Mouse (Mus musculus) liver, postnatal 0 days (tissue): Measurements from ENCODE around the gene Nol4l.

ENCODE experiments used
- CTCF ChIP-seq: sonication (generic); IDR thresholded peaks from 2 replicates; pipeline ENCODE4 v1.5.1; 2016; ENCODE audit warnings: antibody characterized with exemption, low read depth
- EP300 ChIP-seq: IDR thresholded peaks from 2 replicates; pipeline ENCODE4 v1.6.1; 2016; ENCODE audit warnings: antibody characterized with exemption, low read depth, mild to moderate bottlenecking

DNA sequence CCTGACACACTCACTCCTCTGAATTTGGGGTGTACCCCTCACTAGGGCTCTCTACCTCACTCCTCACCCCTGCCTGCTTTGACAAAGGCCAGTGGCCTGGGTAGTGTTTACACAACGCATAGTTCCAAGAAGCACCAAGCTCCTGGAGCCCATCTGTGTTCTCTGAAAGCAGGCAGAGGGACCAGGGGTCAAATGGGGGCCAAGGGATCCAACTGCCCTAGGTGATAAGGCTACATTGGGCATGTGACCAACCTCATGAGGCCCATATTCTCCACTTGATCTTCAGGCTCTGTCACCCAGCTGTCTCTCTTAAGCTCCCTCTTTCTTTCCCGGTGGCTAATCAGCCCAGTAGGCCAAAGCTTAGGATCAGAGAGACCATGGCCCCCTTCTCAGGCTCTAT, 102.8 kb downstream of the Nol4l start:
- TF ChIP-seq CTCF (no peak), EP300 (no peak)
